Mouse (Mus musculus) liver, embryonic 16.5 days (tissue): ENCODE results near the gene Akt2. TPM values are rescaled to one million over a fixed set of nuclear protein-coding genes. Genes with fewer than 3 reads are reported as not detected.

Source experiments
- ATAC-seq: fragments of 200-750 bp; cut with Nextera tagmentation; 2 replicates; pipeline ENCODE4 v1.8.0; 2017; ENCODE audit warnings: low read depth, mild to moderate bottlenecking, moderate number of reproducible peaks, moderate library complexity
- H3K27ac ChIP-seq: fragments of 300-500 bp; sonication (generic); 2 replicates; pipeline ENCODE4 v1.5.1; 2014; ENCODE audit warnings: mild to moderate bottlenecking, low read length
- H3K27me3 ChIP-seq: fragments of 300-500 bp; sonication (generic); 2 replicates; pipeline ENCODE4 v1.6.1; 2014; ENCODE audit warnings: low read depth, low read length, mixed read lengths; ENCODE audit not compliant: control insufficient read depth, insufficient read depth
- H3K36me3 ChIP-seq: fragments of 300-500 bp; sonication (generic); 2 replicates; pipeline ENCODE4 v1.6.1; 2014; ENCODE audit warnings: mild to moderate bottlenecking; ENCODE audit not compliant: control insufficient read depth, insufficient read depth
- H3K4me1 ChIP-seq: fragments of 300-500 bp; sonication (generic); 2 replicates; pipeline ENCODE4 v1.6.1; 2014; ENCODE audit warnings: low read depth, low read length, mixed read lengths; ENCODE audit not compliant: control insufficient read depth
- H3K4me2 ChIP-seq: fragments of 300-500 bp; sonication (generic); 2 replicates; pipeline ENCODE4 v1.6.1; 2014; ENCODE audit warnings: low read depth, low read length, mixed read lengths
- H3K4me3 ChIP-seq: fragments of 300-500 bp; sonication (generic); 2 replicates; pipeline ENCODE4 v1.5.1; 2014; ENCODE audit warnings: low read depth, mild to moderate bottlenecking, low read length
- H3K9ac ChIP-seq: fragments of 300-500 bp; sonication (generic); 2 replicates; pipeline ENCODE4 v1.6.1; 2014; ENCODE audit warnings: low read depth, low read length
- H3K9me3 ChIP-seq: fragments of 300-500 bp; sonication (generic); replicated peaks from 2 replicates; pipeline ENCODE4 v1.6.1; 2016; ENCODE audit warnings: low read length; ENCODE audit not compliant: control insufficient read depth
- WGBS: fragments of 180-500 bp; shearing (Covaris S2); extraction: QIAGEN DNeasy Blood & Tissue Kit; methylation state at CpG from one replicate; pipeline ENCODE4 v1.1.7; 2014; ENCODE audit not compliant: insufficient replicate concordance; 5-methylcytosine and 5-hydroxymethylcytosine counted together
- polyA plus RNA-seq: library from polyadenylated mRNA; unstranded; fragments of >200 nt; fragmentation: Nextera tagmentation; extraction: Ambion mirVana; gene quantifications from 2 replicates; pipeline ENCODE4 v1.2.1, GENCODE M21; 2015

The Akt2 gene
- polyA plus RNA-seq, 1 experiment from 2014 or later, result 26.3 TPM

- no peak overlapping the region for H3K4me3 ChIP-seq
- 60% methylated on average over 10 of the region's 10 CpGs for WGBS
- peak overlapping the region; percentile 8; the same call in 1 of the 2 replicates for H3K27ac ChIP-seq
- H3K36me3 ChIP-seq, result no peaks in the 10 kb centered on the region
- no peaks in the 10 kb centered on the region for H3K9me3 ChIP-seq
- no peak for ATAC-seq
- H3K9ac ChIP-seq, result peak overlapping the region; percentile 17; the same call in 1 of the 2 replicates
- H3K27me3 ChIP-seq, result no peaks in the 10 kb centered on the region
- peaks cover 45% of the 10 kb centered on the region for H3K4me1 ChIP-seq
- no peak overlapping the region for H3K4me2 ChIP-seq
Measured at GRCm38 (mm10) chr7:27596586-27597503, 5.5 kb downstream of the Akt2 start.

GRCm38 (mm10) chr7:27598053-27598452 is 6.7 kb downstream of the Akt2 start:
- Histone ChIP-seq H3K4me1 (peaks cover 43% of the 10 kb centered on the region), H3K27me3 (no peaks in the 10 kb centered on the region), H3K4me2 (no peak overlapping the region), H3K9me3 (no peaks in the 10 kb centered on the region), H3K9ac (no peak overlapping the region), H3K36me3 (no peaks in the 10 kb centered on the region), H3K27ac (no peak overlapping the region), H3K4me3 (no peak overlapping the region)
- no peak for ATAC-seq
- 76% methylated on average over 7 of the region's 7 CpGs for WGBS

- H3K36me3 ChIP-seq, result no peaks in the 10 kb centered on the region
- no peak overlapping the region for H3K4me3 ChIP-seq
- H3K4me1 ChIP-seq, result peaks cover 34% of the 10 kb centered on the region
- no peaks in the 10 kb centered on the region for H3K27me3 ChIP-seq
- 61% methylated on average over 4 of the region's 4 CpGs for WGBS
- ATAC-seq, result no peak
- H3K9me3 ChIP-seq, result no peaks in the 10 kb centered on the region
- no peak overlapping the region for H3K9ac ChIP-seq
- H3K4me2 ChIP-seq, result no peak overlapping the region
- no peak overlapping the region for H3K27ac ChIP-seq
Measured at GRCm38 (mm10) chr7:27601628-27602027, 10.3 kb downstream of the Akt2 start.

- Histone ChIP-seq H3K4me3 (no peak overlapping the region), H3K27ac (no peak overlapping the region), H3K4me1 (peaks cover 35% of the 10 kb centered on the region), H3K9ac (no peak overlapping the region), H3K36me3 (no peaks in the 10 kb centered on the region), H3K4me2 (no peak overlapping the region), H3K9me3 (no peaks in the 10 kb centered on the region), H3K27me3 (no peaks in the 10 kb centered on the region)
- WGBS, result 61% methylated on average over 2 of the region's 2 CpGs
- no peak for ATAC-seq
Measured at GRCm38 (mm10) chr7:27602161-27602560, 10.8 kb downstream of the Akt2 start.

GRCm38 (mm10) chr7:27602835-27603234 is 11.5 kb downstream of the Akt2 start:
- H3K4me2 ChIP-seq, result no peak overlapping the region
- no peak overlapping the region for H3K27ac ChIP-seq
- no peak overlapping the region for H3K4me3 ChIP-seq
- no peaks in the 10 kb centered on the region for H3K27me3 ChIP-seq
- H3K36me3 ChIP-seq, result no peaks in the 10 kb centered on the region
- 31% methylated on average over 7 of the region's 7 CpGs for WGBS
- 0 out of 2 replicates have a peak, but pooled peaks have one; percentile 20 for ATAC-seq
- peaks cover 39% of the 10 kb centered on the region for H3K4me1 ChIP-seq
- no peak overlapping the region for H3K9ac ChIP-seq
- no peaks in the 10 kb centered on the region for H3K9me3 ChIP-seq

- Histone ChIP-seq H3K9ac (no peak overlapping the region), H3K27me3 (no peaks in the 10 kb centered on the region), H3K9me3 (no peaks in the 10 kb centered on the region), H3K36me3 (peaks cover 7% of the 10 kb centered on the region), H3K27ac (no peak overlapping the region), H3K4me1 (peaks cover 47% of the 10 kb centered on the region), H3K4me3 (no peak overlapping the region), H3K4me2 (no peak overlapping the region)
- no peak for ATAC-seq
- WGBS, result 49% methylated on average over 5 of the region's 5 CpGs
Measured at GRCm38 (mm10) chr7:27604661-27605348, 13.5 kb downstream of the Akt2 start.

GRCm38 (mm10) chr7:27605499-27606285 is 14.3 kb downstream of the Akt2 start:
- no peak overlapping the region for H3K27ac ChIP-seq
- no peak overlapping the region for H3K4me2 ChIP-seq
- peaks cover 10% of the 10 kb centered on the region for H3K36me3 ChIP-seq
- no peak overlapping the region for H3K4me3 ChIP-seq
- peaks cover 47% of the 10 kb centered on the region for H3K4me1 ChIP-seq
- no peaks in the 10 kb centered on the region for H3K9me3 ChIP-seq
- no peak overlapping the region for H3K9ac ChIP-seq
- ATAC-seq, result no peak
- H3K27me3 ChIP-seq, result no peaks in the 10 kb centered on the region
- 63% methylated on average over 9 of the region's 9 CpGs for WGBS

GRCm38 (mm10) chr7:27606481-27607254 is 15.3 kb downstream of the Akt2 start:
- H3K27ac ChIP-seq, result no peak overlapping the region
- ATAC-seq, result no peak
- H3K27me3 ChIP-seq, result no peaks in the 10 kb centered on the region
- peaks cover 10% of the 10 kb centered on the region for H3K36me3 ChIP-seq
- H3K9ac ChIP-seq, result no peak overlapping the region; the same call in 1 of the 2 replicates
- peaks cover 47% of the 10 kb centered on the region for H3K4me1 ChIP-seq
- WGBS, result 54% methylated on average over 10 of the region's 10 CpGs
- no peak overlapping the region for H3K4me2 ChIP-seq
- no peak overlapping the region for H3K4me3 ChIP-seq
- no peaks in the 10 kb centered on the region for H3K9me3 ChIP-seq
